Mouse (Mus musculus) forebrain, embryonic 10.5 days (tissue): ENCODE measurements at regions not wholly inside any gene's neighbourhood (a gene's known extent, or its start where the extent isn't known, plus 50 kb on each side); places are given as distances from the start of the nearest gene placed in this dataset.
"Not testable (repeated sequence)": the region's sequence is repeated elsewhere in the genome, so short reads cannot be mapped to it uniquely, and the experiment has no call there.

Experiments
- DNase-seq: peaks from one replicate; pipeline ENCODE4 v3.0.0-alpha.2; 2017; ENCODE audit warnings: low spot score; ENCODE audit errors: extremely low spot score
- H3K27ac ChIP-seq: fragments of 300-500 bp; sonication (generic); 2 replicates; pipeline ENCODE4 v1.5.1; 2016; ENCODE audit warnings: mild to moderate bottlenecking
- H3K27me3 ChIP-seq: fragments of 300-500 bp; sonication (generic); 2 replicates; pipeline ENCODE4 v1.6.1; 2016; ENCODE audit warnings: mild to moderate bottlenecking; ENCODE audit not compliant: poor library complexity, severe bottlenecking
- H3K36me3 ChIP-seq: fragments of 300-500 bp; sonication (generic); replicated peaks from 2 replicates; pipeline ENCODE4 v1.6.1; 2016; ENCODE audit warnings: mild to moderate bottlenecking, moderate library complexity
- H3K4me1 ChIP-seq: fragments of 300-500 bp; sonication (generic); 2 replicates; pipeline ENCODE4 v1.6.1; 2016
- H3K4me3 ChIP-seq: fragments of 300-500 bp; sonication (generic); 2 replicates; pipeline ENCODE4 v1.5.1; 2016; ENCODE audit warnings: mild to moderate bottlenecking, moderate library complexity
- H3K9me3 ChIP-seq: fragments of 300-500 bp; sonication (generic); 2 replicates; pipeline ENCODE4 v1.6.1; 2016; ENCODE audit warnings: mild to moderate bottlenecking, moderate library complexity
- WGBS: fragments of 180-500 bp; shearing (Covaris S2); methylation state at CpG from one replicate; pipeline ENCODE4 v1.1.7; 2016; 5-methylcytosine and 5-hydroxymethylcytosine counted together

GRCm38 (mm10) chr3:31508471-31508870 is 198.3 kb upstream of the Slc7a14 start:
- Histone ChIP-seq H3K4me1 (no peaks in the 10 kb centered on the region), H3K9me3 (peaks cover 2% of the 10 kb centered on the region; the same call in 1 of the 2 replicates), H3K4me3 (no peak overlapping the region), H3K27ac (no peak overlapping the region), H3K36me3 (no peaks in the 10 kb centered on the region), H3K27me3 (no peaks in the 10 kb centered on the region)
- DNase-seq, result no peak
- 92% methylated on average over 4 of the region's 4 CpGs for WGBS

GRCm38 (mm10) chr3:31499201-31499968 is 189.2 kb upstream of the Slc7a14 start:
- Histone ChIP-seq H3K4me3 (no peak overlapping the region), H3K9me3 (peaks cover 14% of the 10 kb centered on the region), H3K27me3 (no peaks in the 10 kb centered on the region), H3K27ac (no peak overlapping the region), H3K4me1 (no peaks in the 10 kb centered on the region), H3K36me3 (no peaks in the 10 kb centered on the region)
- DNase-seq, result no peak
- WGBS, result 79% methylated on average over 10 of the region's 10 CpGs

- Histone ChIP-seq H3K36me3 (no peaks in the 10 kb centered on the region), H3K9me3 (peaks cover 14% of the 10 kb centered on the region), H3K4me3 (no peak overlapping the region), H3K27me3 (no peaks in the 10 kb centered on the region), H3K27ac (no peak overlapping the region), H3K4me1 (no peaks in the 10 kb centered on the region)
- no peak for DNase-seq
- WGBS, result 97% methylated on average over 1 of the region's 1 CpGs
Observed at GRCm38 (mm10) chr3:31495287-31495686, 185.1 kb upstream of the Slc7a14 start.

- H3K4me1 ChIP-seq, result no peaks in the 10 kb centered on the region
- H3K27me3 ChIP-seq, result no peaks in the 10 kb centered on the region
- no peak overlapping the region for H3K27ac ChIP-seq
- DNase-seq, result no peak
- no peak overlapping the region for H3K4me3 ChIP-seq
- H3K9me3 ChIP-seq, result peaks cover 14% of the 10 kb centered on the region
- H3K36me3 ChIP-seq, result no peaks in the 10 kb centered on the region
- WGBS, result 87% methylated on average over 1 of the region's 1 CpGs
Observed at GRCm38 (mm10) chr3:31494706-31495105, 184.5 kb upstream of the Slc7a14 start.

GRCm38 (mm10) chr3:31491736-31492135 is 181.6 kb upstream of the Slc7a14 start:
- not testable (repeated sequence) for H3K4me3 ChIP-seq, H3K27ac ChIP-seq, H3K36me3 ChIP-seq, DNase-seq, H3K4me1 ChIP-seq, H3K27me3 ChIP-seq
- H3K9me3 ChIP-seq, result peaks cover 13% of the 10 kb centered on the region
- 96% methylated on average over 1 of the region's 1 CpGs for WGBS

GRCm38 (mm10) chr3:31487596-31487995 is 177.4 kb upstream of the Slc7a14 start:
- H3K4me1 ChIP-seq, result no peaks in the 10 kb centered on the region
- H3K9me3 ChIP-seq, result no peaks in the 10 kb centered on the region
- DNase-seq, result no peak
- no peak overlapping the region for H3K27ac ChIP-seq
- H3K4me3 ChIP-seq, result no peak overlapping the region
- H3K36me3 ChIP-seq, result no peaks in the 10 kb centered on the region
- WGBS, result 82% methylated on average over 6 of the region's 6 CpGs
- no peaks in the 10 kb centered on the region for H3K27me3 ChIP-seq

- Histone ChIP-seq H3K4me3 (no peak overlapping the region), H3K4me1 (no peaks in the 10 kb centered on the region), H3K27me3 (no peaks in the 10 kb centered on the region), H3K36me3 (no peaks in the 10 kb centered on the region), H3K27ac (no peak overlapping the region), H3K9me3 (no peaks in the 10 kb centered on the region)
- WGBS, result 70% methylated on average over 3 of the region's 3 CpGs
- DNase-seq, result no peak
Observed at GRCm38 (mm10) chr3:31481964-31482363, 171.8 kb upstream of the Slc7a14 start.

- no peaks in the 10 kb centered on the region for H3K27me3 ChIP-seq
- H3K36me3 ChIP-seq, result no peaks in the 10 kb centered on the region
- H3K27ac ChIP-seq, result no peak overlapping the region
- H3K4me3 ChIP-seq, result no peak overlapping the region
- no peaks in the 10 kb centered on the region for H3K9me3 ChIP-seq
- H3K4me1 ChIP-seq, result no peaks in the 10 kb centered on the region
- 61% methylated on average over 1 of the region's 1 CpGs for WGBS
- DNase-seq, result no peak
Observed at GRCm38 (mm10) chr3:31467882-31468281, 157.7 kb upstream of the Slc7a14 start.

GRCm38 (mm10) chr3:31464260-31464659 is 154.1 kb upstream of the Slc7a14 start:
- 89% methylated on average over 4 of the region's 4 CpGs for WGBS
- H3K27me3 ChIP-seq, result no peaks in the 10 kb centered on the region
- DNase-seq, result no peak

GRCm38 (mm10) chr3:31459456-31459855 is 149.3 kb upstream of the Slc7a14 start:
- H3K4me3 ChIP-seq, result no peak overlapping the region
- H3K27ac ChIP-seq, result no peak overlapping the region
- H3K9me3 ChIP-seq, result no peaks in the 10 kb centered on the region
- H3K36me3 ChIP-seq, result no peaks in the 10 kb centered on the region
- 60% methylated on average over 5 of the region's 5 CpGs for WGBS
- peak; percentile 16 for DNase-seq
- H3K4me1 ChIP-seq, result peaks cover 8% of the 10 kb centered on the region; the same call in 1 of the 2 replicates
- no peaks in the 10 kb centered on the region for H3K27me3 ChIP-seq

More at GRCm38 (mm10) chr3:31464260-31464659, 154.1 kb upstream of the Slc7a14 start:
- Histone ChIP-seq H3K4me3 (no peak overlapping the region), H3K27ac (no peak overlapping the region), H3K4me1 (no peaks in the 10 kb centered on the region), H3K9me3 (no peaks in the 10 kb centered on the region), H3K36me3 (no peaks in the 10 kb centered on the region)

- DNase-seq, result no peak
- Histone ChIP-seq H3K27me3 (no peaks in the 10 kb centered on the region), H3K36me3 (no peaks in the 10 kb centered on the region), H3K4me1 (peaks cover 8% of the 10 kb centered on the region; the same call in 1 of the 2 replicates), H3K9me3 (no peaks in the 10 kb centered on the region), H3K27ac (no peak overlapping the region), H3K4me3 (no peak overlapping the region)
- 84% methylated on average over 3 of the region's 4 CpGs for WGBS
Observed at GRCm38 (mm10) chr3:31457938-31458337, 147.8 kb upstream of the Slc7a14 start.

GRCm38 (mm10) chr3:31455031-31455430 is 144.9 kb upstream of the Slc7a14 start:
- H3K27ac ChIP-seq, result no peak overlapping the region
- WGBS, result 94% methylated on average over 5 of the region's 5 CpGs
- H3K27me3 ChIP-seq, result no peaks in the 10 kb centered on the region
- H3K9me3 ChIP-seq, result peaks cover 5% of the 10 kb centered on the region; the same call in 1 of the 2 replicates
- H3K4me1 ChIP-seq, result peaks cover 8% of the 10 kb centered on the region; the same call in 1 of the 2 replicates
- no peak overlapping the region for H3K4me3 ChIP-seq
- no peaks in the 10 kb centered on the region for H3K36me3 ChIP-seq
- no peak for DNase-seq

- WGBS, result 70% methylated on average over 1 of the region's 1 CpGs
- Histone ChIP-seq H3K36me3 (no peaks in the 10 kb centered on the region), H3K9me3 (peaks cover 5% of the 10 kb centered on the region; the same call in 1 of the 2 replicates), H3K4me1 (no peaks in the 10 kb centered on the region), H3K27ac (no peak overlapping the region), H3K4me3 (no peak overlapping the region), H3K27me3 (no peaks in the 10 kb centered on the region)
- DNase-seq, result no peak
Observed at GRCm38 (mm10) chr3:31444861-31445260, 134.7 kb upstream of the Slc7a14 start.
